Mouse (Mus musculus): ENCODE results near the gene Cdc42ep1. TPM values are rescaled to one million over a fixed set of nuclear protein-coding genes. Genes with fewer than 3 reads are reported as not detected.
"Not testable (repeated sequence)": the region's sequence is repeated elsewhere in the genome, so short reads cannot be mapped to it uniquely, and the experiment has no call there.

The Cdc42ep1 gene
- polyA plus RNA-seq, 1 experiment: 29.6 TPM

- no peak for DNase-seq (ENCODE audit: low read depth in 1 of 2, low spot score in 2 of 2)
- no peaks in the 10 kb centered on the region for H3K36me3 ChIP-seq (ENCODE audit: control insufficient read depth, insufficient read depth, low read length)
- H3K4me3 ChIP-seq (ENCODE audit: extremely low read depth, insufficient read depth, insufficient read length): no peak overlapping the region
- H3K4me1 ChIP-seq (ENCODE audit: control insufficient read depth, insufficient read depth, insufficient read length): peaks cover 8% of the 10 kb centered on the region
- TF ChIP-seq CTCF (IDR thresholded peaks at IDR 0.05; ENCODE audit: extremely low read depth, insufficient read depth, insufficient read length, insufficient replicate concordance): no peak
- TF ChIP-seq POLR2A (IDR thresholded peaks at IDR 0.05; ENCODE audit: low read depth, low read length): no peak
- no peak overlapping the region for H3K27ac ChIP-seq (ENCODE audit: insufficient read depth, low read length)
- H3K27me3 ChIP-seq (ENCODE audit: control insufficient read depth, insufficient read depth, low read length): peaks cover 19% of the 10 kb centered on the region
- 89% methylated on average over 6 of the region's 6 CpGs for whole genome bisulfite sequencing
Measured at GRCm38 (mm10) chr15:78841161-78841790, 1.1 kb upstream of the Cdc42ep1 start.

- Histone ChIP-seq H3K4me3 (ENCODE audit: extremely low read depth, insufficient read depth, insufficient read length) (peak overlapping the region; percentile 55; the same call in 1 of the 2 replicates), H3K36me3 (ENCODE audit: control insufficient read depth, insufficient read depth, low read length) (no peaks in the 10 kb centered on the region), H3K27me3 (ENCODE audit: control insufficient read depth, insufficient read depth, low read length) (peaks cover 19% of the 10 kb centered on the region), H3K4me1 (ENCODE audit: control insufficient read depth, insufficient read depth, insufficient read length) (peaks cover 8% of the 10 kb centered on the region), H3K27ac (ENCODE audit: insufficient read depth, low read length) (peak overlapping the region; percentile 78; the same call in 1 of the 2 replicates)
- 30% methylated on average over 21 of the region's 21 CpGs for WGBS
- no peak for DNase-seq (ENCODE audit: low read depth in 1 of 2, low spot score in 2 of 2)
- TF ChIP-seq POLR2A (IDR thresholded peaks at IDR 0.05; ENCODE audit: low read depth, low read length) (no peak), CTCF (IDR thresholded peaks at IDR 0.05; ENCODE audit: extremely low read depth, insufficient read depth, insufficient read length, insufficient replicate concordance) (no peak; the same call in 1 of the 2 replicates)
Measured at GRCm38 (mm10) chr15:78843581-78844469, 1.4 kb downstream of the Cdc42ep1 start.

- H3K4me1 ChIP-seq (ENCODE audit: control insufficient read depth, insufficient read depth, insufficient read length): peaks cover 8% of the 10 kb centered on the region
- H3K4me3 ChIP-seq (ENCODE audit: extremely low read depth, insufficient read depth, insufficient read length): no peak overlapping the region
- 72% methylated on average over 9 of the region's 9 CpGs for WGBS
- H3K36me3 ChIP-seq (ENCODE audit: control insufficient read depth, insufficient read depth, low read length): no peaks in the 10 kb centered on the region
- no peak for TF ChIP-seq CTCF (IDR thresholded peaks at IDR 0.05; ENCODE audit: extremely low read depth, insufficient read depth, insufficient read length, insufficient replicate concordance)
- no peak for TF ChIP-seq POLR2A (IDR thresholded peaks at IDR 0.05; ENCODE audit: low read depth, low read length)
- H3K27ac ChIP-seq (ENCODE audit: insufficient read depth, low read length): no peak overlapping the region
- H3K27me3 ChIP-seq (ENCODE audit: control insufficient read depth, insufficient read depth, low read length): peaks cover 19% of the 10 kb centered on the region
- DNase-seq (ENCODE audit: low read depth in 1 of 2, low spot score in 2 of 2): no peak
Measured at GRCm38 (mm10) chr15:78844791-78845190, 2.4 kb downstream of the Cdc42ep1 start.

GRCm38 (mm10) chr15:78845321-78845720 lies 2.9 kb downstream of the Cdc42ep1 start:
- Histone ChIP-seq H3K27me3 (ENCODE audit: control insufficient read depth, insufficient read depth, low read length) (peaks cover 19% of the 10 kb centered on the region), H3K4me3 (ENCODE audit: extremely low read depth, insufficient read depth, insufficient read length) (no peak overlapping the region), H3K4me1 (ENCODE audit: control insufficient read depth, insufficient read depth, insufficient read length) (peaks cover 8% of the 10 kb centered on the region), H3K36me3 (ENCODE audit: control insufficient read depth, insufficient read depth, low read length) (no peaks in the 10 kb centered on the region), H3K27ac (ENCODE audit: insufficient read depth, low read length) (no peak overlapping the region)
- TF ChIP-seq POLR2A (IDR thresholded peaks at IDR 0.05; ENCODE audit: low read depth, low read length) (no peak), CTCF (IDR thresholded peaks at IDR 0.05; ENCODE audit: extremely low read depth, insufficient read depth, insufficient read length, insufficient replicate concordance) (no peak)
- WGBS: 82% methylated on average over 11 of the region's 11 CpGs
- no peak for DNase-seq (ENCODE audit: low read depth in 1 of 2, low spot score in 2 of 2)

GRCm38 (mm10) chr15:78845867-78846266 lies 3.4 kb downstream of the Cdc42ep1 start:
- Histone ChIP-seq H3K36me3 (ENCODE audit: control insufficient read depth, insufficient read depth, low read length) (no peaks in the 10 kb centered on the region), H3K27ac (ENCODE audit: insufficient read depth, low read length) (no peak overlapping the region), H3K27me3 (ENCODE audit: control insufficient read depth, insufficient read depth, low read length) (peaks cover 19% of the 10 kb centered on the region), H3K4me1 (ENCODE audit: control insufficient read depth, insufficient read depth, insufficient read length) (peaks cover 8% of the 10 kb centered on the region), H3K4me3 (ENCODE audit: extremely low read depth, insufficient read depth, insufficient read length) (no peak overlapping the region)
- no peak for TF ChIP-seq CTCF (IDR thresholded peaks at IDR 0.05; ENCODE audit: extremely low read depth, insufficient read depth, insufficient read length, insufficient replicate concordance)
- no peak for TF ChIP-seq POLR2A (IDR thresholded peaks at IDR 0.05; ENCODE audit: low read depth, low read length)
- 89% methylated on average over 8 of the region's 8 CpGs for WGBS
- DNase-seq (ENCODE audit: low read depth in 1 of 2, low spot score in 2 of 2): no peak

- Histone ChIP-seq H3K36me3 (ENCODE audit: control insufficient read depth, insufficient read depth, low read length) (no peaks in the 10 kb centered on the region), H3K27me3 (ENCODE audit: control insufficient read depth, insufficient read depth, low read length) (peaks cover 16% of the 10 kb centered on the region), H3K4me3 (ENCODE audit: extremely low read depth, insufficient read depth, insufficient read length) (no peak overlapping the region), H3K4me1 (ENCODE audit: control insufficient read depth, insufficient read depth, insufficient read length) (peaks cover 8% of the 10 kb centered on the region), H3K27ac (ENCODE audit: insufficient read depth, low read length) (no peak overlapping the region)
- no peak for DNase-seq (ENCODE audit: low read depth in 1 of 2, low spot score in 2 of 2)
- 75% methylated on average over 8 of the region's 8 CpGs for WGBS
- TF ChIP-seq POLR2A (IDR thresholded peaks at IDR 0.05; ENCODE audit: low read depth, low read length) (no peak), CTCF (IDR thresholded peaks at IDR 0.05; ENCODE audit: extremely low read depth, insufficient read depth, insufficient read length, insufficient replicate concordance) (no peak)
Measured at GRCm38 (mm10) chr15:78846352-78846751, 3.9 kb downstream of the Cdc42ep1 start.

- peaks cover 15% of the 10 kb centered on the region for H3K27me3 ChIP-seq (ENCODE audit: control insufficient read depth, insufficient read depth, low read length)
- not testable (repeated sequence) for H3K27ac ChIP-seq (ENCODE audit: insufficient read depth, low read length); H3K4me1 ChIP-seq (ENCODE audit: control insufficient read depth, insufficient read depth, insufficient read length); H3K36me3 ChIP-seq (ENCODE audit: control insufficient read depth, insufficient read depth, low read length); DNase-seq (ENCODE audit: low read depth in 1 of 2, low spot score in 2 of 2); H3K4me3 ChIP-seq (ENCODE audit: extremely low read depth, insufficient read depth, insufficient read length)
- 92% methylated on average over 7 of the region's 7 CpGs for WGBS
Measured at GRCm38 (mm10) chr15:78846805-78847204, 4.4 kb downstream of the Cdc42ep1 start.
